Mouse (Mus musculus): ENCODE data around the gene Rfc5.
"Not testable (repeated sequence)": the region's sequence is repeated elsewhere in the genome, so short reads cannot be mapped to it uniquely, and the experiment has no call there.

Gene Rfc5

GRCm38 (mm10) chr5:117347011-117347410 is 41.8 kb downstream of the Rfc5 start:
- DNase-seq: no peak

GRCm38 (mm10) chr5:117346281-117346680 is 42.6 kb downstream of the Rfc5 start:
- no peak for DNase-seq

- DNase-seq: no peak
These were observed 43.3 kb downstream of the Rfc5 start for GRCm38 (mm10) chr5:117345432-117345976.

GRCm38 (mm10) chr5:117344496-117344895 is 44.4 kb downstream of the Rfc5 start:
- not testable (repeated sequence) for DNase-seq

- no peak for DNase-seq
These were observed 47.0 kb downstream of the Rfc5 start for GRCm38 (mm10) chr5:117341896-117342295.

- no peak for DNase-seq
These were observed 48.8 kb downstream of the Rfc5 start for GRCm38 (mm10) chr5:117340081-117340480.

- DNase-seq: no peak
These were observed 50.3 kb downstream of the Rfc5 start for GRCm38 (mm10) chr5:117338503-117338902.

- DNase-seq: no peak
These were observed 50.8 kb downstream of the Rfc5 start for GRCm38 (mm10) chr5:117337999-117338398.

GRCm38 (mm10) chr5:117330457-117330856 is 58.4 kb downstream of the Rfc5 start:
- DNase-seq: no peak

Measured in thymus, postnatal 36 days (tissue).